Mouse (Mus musculus) right cerebral cortex, postnatal 4 days (tissue): ENCODE measurements around the gene Snapc3.
"Not testable (repeated sequence)": the region's sequence is repeated elsewhere in the genome, so short reads cannot be mapped to it uniquely, and the experiment has no call there.

Source experiments
- DNase-seq: peaks from one replicate; pipeline ENCODE4 v3.0.0-alpha.2; 2022

Gene Snapc3

DNA sequence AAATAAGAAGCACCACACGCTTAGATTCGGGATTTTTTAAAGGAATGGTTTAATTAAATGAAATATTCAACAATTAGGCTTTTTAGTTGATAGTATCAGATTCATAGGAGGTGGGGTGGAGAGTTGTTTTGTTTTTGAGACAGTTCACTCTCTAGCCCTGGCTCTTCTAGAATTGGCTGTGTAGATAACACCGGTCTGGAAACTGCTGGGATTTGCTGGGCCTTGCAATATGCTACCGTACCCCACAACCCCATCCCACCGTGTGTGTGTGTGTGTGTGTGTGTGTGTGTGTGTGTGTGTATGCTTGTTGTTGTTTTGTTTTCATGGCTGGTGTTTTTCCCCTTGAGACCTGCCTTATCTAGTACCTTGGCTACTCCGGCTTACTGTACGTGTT is 83.5 kb downstream of the Snapc3 start:
- no peak for DNase-seq

- no peak for DNase-seq
Measured at GRCm38 (mm10) chr4:83509600-83509999, 92.1 kb downstream of the Snapc3 start.

GRCm38 (mm10) chr4:83511083-83511482 is 93.6 kb downstream of the Snapc3 start:
- no peak for DNase-seq

DNA sequence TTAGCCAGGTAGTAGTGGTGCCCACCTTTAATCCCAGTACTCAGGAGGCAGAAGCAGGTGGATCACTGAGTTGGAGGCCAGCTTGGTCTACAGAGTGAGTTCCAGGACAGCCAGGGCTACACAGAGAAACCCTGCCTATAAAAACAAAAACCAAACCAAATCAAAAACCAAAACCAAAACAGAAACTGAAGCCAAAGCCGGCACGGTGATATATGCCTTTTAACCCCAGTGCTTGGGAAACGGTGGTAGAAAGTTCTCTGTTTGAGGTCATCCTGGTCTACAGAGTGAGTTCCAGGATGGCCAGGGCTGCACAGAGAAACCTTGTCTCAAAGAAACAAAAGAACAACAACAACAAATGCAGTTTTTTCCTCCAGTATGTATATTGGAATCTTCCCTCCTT is 94.7 kb downstream of the Snapc3 start:
- no peak for DNase-seq

GRCm38 (mm10) chr4:83512644-83513043 is 95.1 kb downstream of the Snapc3 start:
- DNase-seq, result no peak

GRCm38 (mm10) chr4:83514183-83514582 is 96.7 kb downstream of the Snapc3 start:
- no peak for DNase-seq

- DNase-seq, result no peak
Measured at GRCm38 (mm10) chr4:83514976-83515669, 97.6 kb downstream of the Snapc3 start.

DNA sequence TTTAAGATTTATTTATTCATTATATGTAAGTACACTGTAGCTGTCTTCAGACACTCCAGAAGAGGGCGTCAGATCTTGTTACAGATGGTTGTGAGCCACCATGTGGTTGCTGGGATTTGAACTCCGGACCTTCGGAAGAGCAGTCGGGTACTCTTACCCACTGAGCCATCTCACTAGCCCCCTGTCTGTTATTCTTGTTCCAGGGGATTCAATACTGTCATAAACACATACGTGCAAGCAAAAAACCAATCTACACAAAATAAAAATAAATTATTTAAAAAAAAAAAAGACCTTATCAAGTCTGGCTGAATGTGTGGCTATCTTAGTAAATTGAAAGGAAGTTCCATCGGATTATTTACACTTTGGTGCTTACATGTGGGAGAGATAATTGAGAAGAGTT is 98.6 kb downstream of the Snapc3 start:
- not testable (repeated sequence) for DNase-seq
